Mouse (Mus musculus): ENCODE results near the gene Dtnb.

Dtnb gene

DNA sequence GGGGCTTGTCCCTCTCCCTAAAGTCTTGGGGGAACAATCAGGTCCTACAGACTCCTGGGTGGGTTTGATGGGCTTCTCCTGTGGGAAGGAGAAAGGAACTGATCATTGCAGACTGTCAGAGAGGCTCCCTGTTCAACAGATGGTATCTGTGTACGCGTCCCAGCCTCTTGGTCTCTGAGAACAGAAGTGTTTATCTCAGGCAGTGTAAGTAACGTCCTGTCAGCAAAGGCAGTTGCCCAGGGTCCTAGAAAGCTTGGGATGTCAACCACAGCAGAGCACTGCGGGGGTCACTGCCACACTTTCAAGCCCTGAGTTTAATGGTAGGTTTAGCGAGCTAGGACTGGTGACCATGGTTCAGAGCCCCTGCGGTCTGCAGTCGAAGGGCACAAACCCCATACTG is 161.1 kb downstream of the Dtnb start:
- DNase-seq: no peak

DNA sequence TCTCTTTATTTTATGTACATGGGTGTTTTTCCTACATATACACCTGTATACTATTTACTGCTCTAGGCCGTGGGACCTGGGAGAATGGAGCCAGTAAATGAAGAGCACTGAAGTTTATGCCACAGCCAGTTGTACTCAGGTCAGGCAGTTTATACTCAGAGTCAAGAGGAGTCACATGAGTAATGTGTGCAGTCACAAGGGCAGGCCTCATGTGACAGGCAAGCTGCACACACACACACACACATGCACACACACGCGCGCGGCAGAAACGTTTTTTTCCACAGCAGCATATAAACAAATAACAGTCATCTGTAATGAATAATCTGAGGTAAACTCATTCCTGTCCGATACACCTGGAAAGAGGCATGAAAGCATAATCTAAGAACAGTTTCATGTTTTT is 164.8 kb downstream of the Dtnb start:
- DNase-seq: no peak

DNA sequence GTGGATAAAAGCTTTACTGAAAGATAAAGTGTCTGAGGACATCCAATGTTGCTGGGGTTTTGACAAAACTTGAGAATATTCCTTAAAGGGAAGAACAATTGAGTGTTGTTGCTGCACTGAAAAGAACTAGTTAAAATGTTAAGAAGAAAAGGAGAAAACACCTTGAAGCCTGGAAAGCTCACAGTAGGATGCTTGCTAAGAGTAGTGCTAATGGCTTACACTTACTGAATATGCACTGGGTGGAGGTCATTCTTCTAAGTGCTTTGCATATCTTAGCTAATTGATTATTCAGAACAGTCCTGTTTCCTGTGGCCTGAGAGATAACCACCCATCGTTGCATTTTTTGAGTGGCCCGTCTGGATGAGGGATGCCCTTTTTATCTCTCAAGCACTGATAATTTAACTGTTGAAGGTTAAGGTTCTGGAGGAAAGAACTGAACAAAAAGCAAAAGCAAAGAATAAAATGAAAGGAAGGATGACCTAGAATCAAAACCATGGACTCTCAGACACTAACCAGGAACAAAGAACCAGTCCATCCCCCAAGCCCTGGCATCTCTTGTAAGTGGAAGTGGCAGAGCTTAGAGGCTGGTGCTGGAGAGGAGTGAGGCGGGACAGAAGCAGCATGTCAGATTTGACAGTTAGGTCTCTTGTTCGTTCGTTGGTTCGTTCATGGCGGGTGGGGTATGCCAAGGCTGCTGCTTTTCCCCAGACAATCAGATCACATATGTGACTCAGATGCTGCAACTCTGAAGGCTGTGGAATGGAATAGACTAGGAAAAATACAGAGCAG is 166.8 kb downstream of the Dtnb start:
- peak in 1 of 2 experiments; percentile 19 for DNase-seq

DNA sequence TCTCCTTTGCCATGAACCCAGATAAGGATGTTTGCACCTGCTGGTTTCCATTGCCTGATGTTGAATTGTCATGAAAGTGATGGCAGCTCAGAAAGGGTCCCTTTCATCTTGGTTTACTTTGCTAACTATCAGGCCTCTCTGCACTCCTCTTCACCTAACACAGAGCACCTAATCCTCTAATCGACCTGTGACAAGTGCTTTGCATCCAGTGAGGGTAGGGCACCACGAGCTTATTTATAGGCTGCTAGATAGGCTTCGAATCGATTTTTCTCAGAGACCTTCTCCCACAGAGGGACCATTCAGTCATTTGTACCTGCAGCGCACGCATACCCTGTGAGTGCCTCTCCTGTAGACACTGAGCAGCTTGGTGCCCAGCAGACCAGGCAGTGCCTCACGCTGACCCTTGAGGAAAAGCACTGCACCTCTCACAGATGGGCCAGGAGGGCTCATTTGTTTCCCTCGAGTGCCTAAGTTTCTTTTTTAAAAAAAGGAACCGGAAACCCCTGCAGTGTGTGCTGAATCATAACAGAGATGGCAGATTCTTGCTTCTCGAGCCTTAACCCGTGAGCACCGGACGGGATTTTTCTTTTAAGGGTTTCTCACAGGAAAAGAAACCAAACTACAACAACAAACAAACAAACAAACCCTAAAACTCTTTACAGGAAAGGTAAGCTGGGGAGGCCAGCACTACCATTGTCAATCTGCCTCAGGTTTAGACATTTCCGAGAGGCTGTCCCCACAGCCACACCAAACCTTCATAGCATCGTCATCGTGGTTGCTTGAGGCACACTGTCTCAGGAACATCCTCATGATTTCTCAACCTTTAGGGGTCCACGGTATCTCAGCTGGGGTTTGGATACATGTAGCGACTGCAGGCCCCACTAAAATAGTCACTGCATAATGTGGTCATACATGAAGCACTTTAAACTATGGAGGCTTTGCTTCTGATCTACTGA is 167.8 kb downstream of the Dtnb start:
- DNase-seq: no peak

DNA sequence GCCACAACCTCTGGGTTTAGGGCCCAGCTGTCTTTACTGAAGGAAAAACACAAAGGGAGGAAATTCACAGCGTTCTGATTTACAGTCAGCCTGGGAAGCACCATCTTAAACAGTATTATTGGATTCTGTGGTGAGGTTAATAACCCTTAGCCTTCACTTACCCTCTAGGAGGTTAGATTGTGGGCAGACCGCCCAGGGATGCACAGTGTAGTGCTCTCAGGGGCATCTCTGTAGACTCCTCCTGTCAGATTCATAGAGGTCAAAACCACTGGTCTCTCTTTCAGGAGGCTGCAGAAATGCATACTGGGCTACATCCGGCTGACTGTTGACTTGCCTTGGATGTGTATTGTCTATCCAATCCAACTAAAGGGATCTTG is 168.5 kb downstream of the Dtnb start:
- no peak for DNase-seq

DNA sequence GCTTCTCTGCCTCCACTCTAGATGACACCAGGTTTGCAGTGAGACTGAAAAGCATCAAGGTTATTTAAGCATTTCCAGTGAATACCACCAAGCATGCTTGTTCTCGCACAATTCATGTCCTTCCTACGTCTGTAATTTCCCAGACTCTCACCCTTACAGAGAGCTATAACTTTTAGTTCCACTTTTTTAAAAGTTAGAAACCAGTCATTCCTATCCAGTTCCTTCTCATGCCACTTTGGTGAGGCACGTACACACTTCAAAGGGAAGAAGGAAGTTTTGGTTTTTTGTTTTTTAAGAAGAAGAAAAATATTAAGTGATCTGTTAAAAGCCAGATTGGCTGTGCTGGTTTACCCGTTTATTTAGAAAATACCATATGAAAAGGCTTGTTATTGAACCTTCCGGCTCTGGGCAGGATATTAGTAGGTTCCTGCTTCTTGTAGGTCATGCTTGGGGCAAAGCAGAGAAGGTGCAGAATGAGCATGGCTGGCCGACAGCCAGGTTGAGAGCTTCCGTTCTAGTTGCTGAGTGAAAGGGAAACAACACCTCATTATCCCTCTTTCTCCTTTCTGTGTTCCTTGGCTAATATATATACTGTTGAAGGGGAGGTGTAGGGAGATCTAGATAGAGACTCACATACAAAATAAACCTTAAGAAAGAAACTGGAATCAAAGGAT is 173.4 kb downstream of the Dtnb start:
- peak; percentile 56 to 62 for DNase-seq

DNA sequence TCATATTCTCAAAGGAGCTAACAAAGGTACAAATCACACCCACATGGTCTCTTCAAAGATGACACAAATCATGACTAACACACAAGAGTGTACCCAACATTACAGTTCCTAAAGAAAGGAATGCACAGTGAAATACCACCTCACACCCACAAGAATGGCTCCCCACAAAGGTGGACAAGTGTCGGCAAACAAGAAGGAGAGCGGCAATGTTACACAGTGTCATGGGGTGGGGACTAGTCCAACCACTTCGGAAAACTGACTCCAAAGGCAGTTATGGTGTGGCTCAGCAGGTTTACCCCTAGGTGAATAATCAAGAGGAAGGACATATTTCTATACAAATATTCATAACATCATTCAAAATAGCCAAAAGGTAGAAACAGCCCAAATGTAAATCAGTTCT is 174.2 kb downstream of the Dtnb start:
- DNase-seq: peak in 1 of 2 experiments; percentile 35

DNA sequence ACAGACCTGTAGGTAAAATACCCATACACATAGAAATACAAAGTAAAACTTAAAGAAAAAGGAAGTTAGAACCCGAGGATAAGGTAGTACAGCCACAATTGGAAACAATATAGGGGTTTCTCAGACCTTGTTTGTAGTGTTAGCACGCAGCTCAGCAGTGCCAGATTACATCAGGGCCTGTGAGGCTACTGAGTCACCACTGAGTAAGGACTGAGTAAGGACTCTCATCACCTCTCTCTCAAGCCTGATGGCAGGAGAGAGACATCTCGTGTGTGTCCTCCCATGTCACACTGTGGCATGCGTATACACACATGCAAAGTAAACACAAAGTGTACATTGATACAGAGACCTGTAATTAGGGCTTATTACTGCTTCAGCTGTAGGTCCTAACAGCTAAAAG is 175.4 kb downstream of the Dtnb start:
- DNase-seq: no peak

DNA sequence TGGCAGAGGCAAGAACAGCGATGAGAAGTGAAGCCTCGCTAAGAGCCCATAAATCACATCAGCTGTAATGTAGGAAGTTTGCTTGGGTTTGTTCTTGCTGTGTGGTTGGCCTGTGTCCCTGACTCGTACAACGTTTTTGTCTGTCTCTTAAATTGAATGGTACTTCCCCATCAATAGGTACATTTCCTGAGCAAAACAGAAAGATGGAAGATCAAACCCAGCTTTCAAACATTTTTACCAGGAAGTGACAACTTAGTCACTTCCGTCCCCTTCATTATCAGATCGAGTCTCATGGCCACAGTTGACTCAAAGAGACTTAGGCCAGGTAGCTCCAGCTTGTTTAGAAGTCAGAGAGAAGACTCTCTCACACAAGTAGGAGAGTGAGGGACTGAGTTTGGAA is 183.3 kb downstream of the Dtnb start:
- DNase-seq: no peak

DNA sequence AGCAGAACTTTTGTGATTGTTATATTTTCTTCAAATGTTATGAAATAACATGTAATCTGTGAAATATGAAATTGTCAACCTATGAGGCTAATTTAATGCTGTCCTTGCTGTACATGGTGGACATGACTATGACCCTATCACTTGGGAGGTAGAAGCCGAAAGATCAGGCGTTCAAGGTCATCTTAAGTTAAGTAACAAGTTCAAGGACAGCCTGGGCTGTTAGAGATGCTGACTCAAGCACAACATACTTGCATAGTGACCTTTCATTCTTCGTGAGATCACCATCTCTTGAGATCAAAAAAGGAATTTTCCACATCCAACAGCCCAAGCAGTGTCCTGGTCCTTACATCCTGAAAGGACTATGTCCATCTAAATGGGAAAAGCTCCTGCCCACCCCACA is 184.0 kb downstream of the Dtnb start:
- DNase-seq: no peak

DNA sequence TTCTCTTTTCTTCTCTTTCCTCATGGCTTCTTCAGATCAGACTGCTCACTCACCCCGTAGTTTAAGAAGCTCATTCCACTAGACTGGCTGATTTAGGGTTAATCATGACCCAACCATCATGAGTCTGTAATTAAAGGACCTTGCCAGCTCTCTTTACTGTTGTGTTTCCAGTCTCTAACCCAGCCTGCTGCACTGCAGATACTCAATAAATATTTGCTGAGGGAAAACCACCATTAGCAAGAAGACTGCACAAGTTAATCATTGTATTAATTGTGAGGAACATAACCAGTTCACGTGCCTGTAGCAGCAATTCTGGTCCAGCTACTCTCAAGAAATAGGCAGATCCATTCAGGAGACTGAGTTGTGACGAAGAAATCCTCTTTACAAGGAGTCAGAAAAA is 185.9 kb downstream of the Dtnb start:
- no peak for DNase-seq

DNA sequence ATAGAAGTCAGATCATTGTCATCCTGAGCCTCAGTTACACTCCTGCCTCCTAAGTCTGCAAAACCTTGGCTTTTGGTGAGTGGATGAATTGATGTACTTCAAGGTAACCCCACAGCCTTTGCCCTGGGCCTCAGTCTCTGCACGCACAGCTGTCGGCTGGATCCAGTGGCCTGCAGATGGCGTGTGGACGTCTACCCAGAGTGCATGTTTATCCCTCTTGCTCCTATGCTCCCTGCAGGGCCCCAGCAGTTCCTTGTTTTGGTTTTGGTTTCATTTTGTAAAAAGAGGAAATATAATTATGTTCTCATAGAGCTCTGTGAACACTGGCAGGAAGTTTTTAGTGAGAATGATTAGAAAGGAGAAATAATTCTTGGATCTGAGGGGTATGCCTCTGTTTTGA is 187.2 kb downstream of the Dtnb start:
- peak; percentile 71 to 73 for DNase-seq

DNA sequence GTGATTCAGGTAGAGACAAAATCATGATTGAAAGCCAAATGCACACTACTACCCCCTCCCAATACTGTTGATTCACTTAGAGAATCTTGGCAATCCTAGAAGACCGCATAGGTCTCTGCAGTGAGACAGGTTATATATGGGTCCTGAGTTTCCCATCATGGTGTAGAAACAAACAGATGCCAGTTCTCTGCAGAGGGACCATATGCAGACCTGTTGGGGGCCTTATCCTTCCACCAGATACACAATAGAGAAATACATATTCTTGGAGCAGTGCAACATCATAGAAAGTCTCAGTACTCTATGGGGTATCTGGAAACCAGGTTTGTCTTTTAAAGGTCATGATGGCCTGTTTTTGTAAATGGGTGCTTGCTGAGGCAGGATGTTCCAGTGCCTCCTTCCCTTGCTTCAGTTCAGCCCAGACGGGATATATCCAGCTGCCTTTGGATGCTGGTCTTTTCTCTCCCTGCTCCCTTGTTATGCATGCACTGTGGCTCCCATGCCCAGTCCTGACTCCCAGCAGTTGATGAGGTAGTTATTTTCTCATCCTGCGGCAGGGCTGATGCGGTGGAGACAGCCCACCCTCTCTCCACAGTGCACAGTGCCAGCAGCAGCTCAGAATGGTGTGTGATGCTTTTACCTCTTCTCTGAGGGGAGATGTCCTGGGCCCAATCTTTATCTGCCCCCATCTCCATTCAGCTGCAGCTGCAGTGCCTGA is 188.9 kb downstream of the Dtnb start:
- DNase-seq: no peak

DNA sequence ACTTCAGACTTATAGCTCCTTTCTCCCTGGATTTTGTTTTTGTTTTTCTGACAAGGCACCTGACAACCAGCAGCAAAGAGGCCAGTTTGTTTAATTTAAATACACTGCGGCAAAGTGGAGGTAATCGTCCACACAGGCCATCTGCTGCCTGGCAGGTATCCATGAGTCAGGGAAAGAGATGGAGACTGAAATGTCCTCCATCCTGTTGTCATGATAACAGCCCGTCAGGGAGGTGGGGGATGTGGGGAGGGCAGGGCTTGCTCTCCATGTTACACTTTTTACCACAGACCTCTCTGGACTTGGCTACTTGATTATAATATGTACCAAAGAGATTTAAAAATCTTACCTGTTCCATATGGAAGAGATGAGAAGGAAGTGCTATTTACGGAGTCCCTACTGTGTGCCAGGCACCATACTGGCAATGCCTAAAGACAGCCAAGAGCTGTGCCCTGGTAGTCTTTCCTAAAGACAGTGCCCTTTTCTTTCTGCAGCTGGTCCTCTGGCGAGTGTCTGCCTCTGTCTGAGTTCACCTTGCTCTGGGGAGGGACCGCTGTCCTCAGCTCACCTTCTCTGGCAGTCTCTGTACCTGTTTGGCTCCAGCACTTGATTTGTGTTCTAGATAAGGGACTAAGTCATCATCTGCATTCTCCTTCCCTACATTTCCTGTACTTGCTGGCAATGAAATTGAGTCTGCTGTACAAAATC is 189.6 kb downstream of the Dtnb start:
- DNase-seq: no peak

DNA sequence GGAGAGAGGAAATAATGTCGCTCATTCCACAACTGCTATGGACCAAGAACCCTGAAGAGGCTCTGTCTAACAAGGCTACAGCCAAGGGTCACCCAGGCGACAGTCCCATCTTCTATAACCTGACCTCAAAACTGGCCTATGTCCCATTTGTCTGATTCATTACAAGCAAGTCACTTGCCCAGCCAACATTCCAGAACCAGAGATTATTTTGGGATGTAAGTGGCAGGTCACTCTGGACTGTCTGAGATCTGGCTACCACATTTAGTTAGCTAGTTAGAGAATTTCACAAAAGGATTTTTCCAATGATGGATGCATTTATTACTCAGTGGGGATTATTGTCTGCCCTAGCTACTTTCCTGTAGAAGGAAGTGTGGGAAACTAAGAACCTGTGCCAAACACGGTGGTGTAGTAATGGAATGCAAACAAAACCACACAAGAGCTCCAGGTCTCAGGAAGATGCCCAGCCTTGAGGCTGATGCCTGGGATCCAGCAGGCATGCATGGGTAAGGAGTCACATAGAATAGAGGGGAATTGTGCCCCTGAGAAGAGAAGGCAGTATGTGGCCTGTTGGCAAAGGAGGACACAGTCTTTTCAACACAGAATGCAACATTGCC is 192.1 kb downstream of the Dtnb start:
- peak in 1 of 2 experiments; percentile 25 for DNase-seq

DNA sequence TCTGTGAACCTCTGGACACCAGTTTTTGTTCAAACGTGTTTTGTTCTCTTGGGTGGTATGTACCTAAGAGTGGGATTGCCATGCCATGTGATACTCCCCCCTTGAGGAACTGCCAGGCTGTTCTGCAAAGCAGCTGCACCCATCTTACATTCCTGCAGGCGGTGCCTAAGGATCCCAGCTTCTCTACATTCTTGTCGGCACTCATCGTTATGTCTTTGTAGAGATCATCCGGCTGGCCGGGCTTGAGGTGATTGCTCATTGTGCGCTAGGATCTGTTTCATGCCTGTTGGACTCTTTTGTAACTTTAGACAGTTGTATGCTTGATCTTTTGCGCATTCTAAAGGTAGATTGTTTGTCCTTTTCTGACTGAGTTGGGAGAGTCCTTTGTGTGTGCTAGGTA is 195.2 kb downstream of the Dtnb start:
- DNase-seq: no peak

DNA sequence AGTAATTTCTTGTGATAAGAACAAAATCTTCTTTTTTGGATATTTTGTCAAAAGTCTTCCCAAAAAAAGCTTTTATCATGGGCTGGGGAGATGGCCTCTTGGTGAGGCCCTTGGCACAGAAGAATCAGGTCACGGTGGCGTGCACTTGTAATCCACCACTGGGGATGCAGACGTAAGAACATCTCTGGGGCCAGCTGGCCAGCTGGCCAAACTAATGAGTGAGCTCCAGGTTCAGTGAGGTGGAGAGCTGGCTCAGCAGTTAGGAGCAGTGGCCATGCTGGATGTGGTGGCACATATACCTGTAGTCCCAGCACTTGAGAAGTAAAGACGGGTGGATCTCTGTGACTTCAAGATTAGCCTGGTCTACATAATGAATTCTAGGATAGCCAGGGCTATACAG is 196.2 kb downstream of the Dtnb start:
- DNase-seq: no peak

DNA sequence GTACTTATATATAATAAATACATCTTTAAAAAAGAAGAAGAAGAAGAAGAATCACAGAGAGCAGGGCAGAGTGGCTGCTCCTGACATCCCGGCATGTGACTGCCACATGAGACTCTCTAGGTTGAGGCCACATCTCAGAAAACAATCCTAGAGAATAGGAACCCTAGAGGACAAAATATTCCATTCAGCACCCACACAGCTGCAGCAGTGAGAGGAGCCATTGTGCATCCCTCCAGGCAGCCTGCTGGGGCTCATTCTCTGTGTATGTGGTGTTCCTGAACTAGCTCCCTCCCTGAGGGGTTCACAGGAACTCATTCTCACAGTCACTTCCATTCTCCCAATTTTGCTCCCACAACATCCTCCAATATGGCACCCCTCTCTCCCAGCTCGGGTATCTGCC is 198.4 kb downstream of the Dtnb start:
- no peak for DNase-seq

DNA sequence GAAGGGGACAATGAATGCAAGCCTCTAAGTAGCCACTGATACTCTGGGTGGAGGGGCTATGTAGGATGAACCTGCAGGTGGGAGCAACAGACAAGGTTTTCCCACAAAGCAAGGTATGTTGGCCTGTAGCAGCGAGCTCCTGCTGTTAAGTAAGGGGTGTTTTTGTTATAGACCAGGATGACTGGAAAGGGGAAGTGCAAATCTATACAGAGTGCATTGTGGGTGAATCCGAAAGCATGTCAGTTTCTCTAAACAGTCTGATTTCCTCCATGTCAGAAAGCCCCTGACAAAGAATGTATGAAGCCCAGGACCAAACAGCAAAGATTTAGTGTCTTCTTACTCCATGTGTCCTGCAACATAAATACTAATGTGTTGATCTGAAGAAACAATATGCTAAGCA is 198.9 kb downstream of the Dtnb start:
- DNase-seq: no peak

DNA sequence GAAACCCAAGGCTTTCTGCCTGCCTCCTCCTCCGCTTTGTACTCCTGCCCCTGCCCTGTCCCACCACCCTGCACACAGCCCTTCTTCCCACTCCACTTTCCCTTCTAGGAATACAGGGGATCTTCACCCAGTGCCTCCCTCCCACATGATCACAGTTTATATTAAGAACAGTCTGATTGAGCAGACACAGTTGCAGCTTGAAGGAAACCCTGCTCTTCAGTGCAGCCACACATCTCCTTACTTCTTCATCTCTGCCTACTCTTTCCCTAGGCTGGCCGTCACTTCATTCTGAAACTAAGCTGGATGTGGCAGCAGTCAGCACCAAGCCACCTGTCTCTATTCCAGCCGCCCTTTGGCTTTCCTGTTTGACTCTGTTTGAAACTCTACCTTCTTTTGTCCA is 201.5 kb downstream of the Dtnb start:
- no peak for DNase-seq

DNA sequence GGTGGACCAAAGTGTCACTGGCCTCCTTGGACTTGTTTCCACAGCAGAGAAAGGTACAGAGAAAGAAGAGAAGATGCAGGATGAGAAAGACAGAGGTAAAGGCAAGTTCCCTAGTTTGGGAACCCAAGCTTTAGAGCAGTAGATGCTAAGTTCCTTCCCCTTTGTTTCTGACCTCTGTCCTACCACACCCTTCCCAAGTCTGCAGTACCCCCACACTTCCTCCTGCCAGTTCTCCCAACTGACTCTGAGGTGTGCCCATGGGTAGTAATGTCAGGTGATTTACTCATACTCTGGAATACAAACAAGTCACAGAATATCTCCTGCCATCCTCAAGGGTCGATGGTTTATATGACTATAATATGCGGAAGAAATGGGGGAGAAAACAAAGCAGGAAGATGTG is 203.8 kb downstream of the Dtnb start:
- DNase-seq: no peak

DNA sequence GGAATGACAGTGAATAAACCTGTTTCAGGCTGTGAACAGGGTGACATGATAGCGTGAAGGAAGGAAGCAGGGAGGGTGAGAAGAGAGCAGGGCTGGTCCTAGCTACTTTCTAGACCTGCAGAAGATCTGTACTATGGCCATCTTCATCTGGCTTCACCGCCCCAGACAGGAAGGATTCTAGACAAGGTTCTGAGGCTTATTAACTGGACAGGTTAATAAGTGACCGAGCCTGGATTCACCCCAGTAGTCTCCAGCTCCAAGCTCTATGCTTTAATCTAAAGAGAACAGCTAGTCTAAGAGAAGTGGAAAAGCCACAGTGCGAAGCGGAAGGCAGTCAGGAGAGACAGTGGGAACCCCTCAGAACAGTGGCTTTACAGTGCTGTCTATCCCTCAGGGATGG is 205.5 kb downstream of the Dtnb start:
- no peak for DNase-seq

Measured in lung, adult 18-20 months (tissue).